Mouse (Mus musculus) CH12.LX (cell line): Measurements from ENCODE around the gene Ccdc69. TPM values are rescaled to one million over a fixed set of nuclear protein-coding genes. Genes with fewer than 3 reads are reported as not detected.

Experiments used
- DNase-seq: peaks from one replicate; pipeline ENCODE4 v3.0.0-alpha.2; 2013; ENCODE audit errors: extremely low read depth
- H3K27ac ChIP-seq: 2 replicates; pipeline ENCODE4 v1.5.1; 2012; ENCODE audit warnings: low read depth, mild to moderate bottlenecking, control low read depth, moderate library complexity; ENCODE audit not compliant: insufficient read depth
- H3K27me3 ChIP-seq: replicated peaks from 2 replicates; pipeline ENCODE3; 2012; ENCODE audit warnings: inconsistent platforms
- H3K36me3 ChIP-seq, 2 experiments: replicated peaks in 1 of 2; 2 replicates each; pipeline versions ENCODE3 to v1.6.1; 2012; ENCODE audit warnings: inconsistent platforms in 1 of 2, low read length in 1 of 2, mild to moderate bottlenecking in 1 of 2, mixed read lengths in 1 of 2, moderate library complexity in 1 of 2; ENCODE audit not compliant: control insufficient read depth in 1 of 2, insufficient read depth in 1 of 2
- H3K4me1 ChIP-seq, 2 experiments: 2 replicates each; pipeline ENCODE4 v1.6.1; 2012; ENCODE audit warnings: inconsistent platforms in 1 of 2, moderate library complexity in 1 of 2; ENCODE audit not compliant: insufficient read depth in 2 of 2, control insufficient read depth in 1 of 2
- H3K4me2 ChIP-seq: 2 replicates; pipeline ENCODE4 v1.6.1; 2012; ENCODE audit warnings: low read depth, mild to moderate bottlenecking, control low read depth; ENCODE audit not compliant: poor library complexity, insufficient read depth, severe bottlenecking
- H3K4me3 ChIP-seq, 3 experiments: fragments of 150-350 bp in 1 of 3; sonication (generic) in 1 of 3; replicated peaks in 1 of 3; 2 replicates each; pipeline versions ENCODE3 to v1.5.1; 2011 to 2012; ENCODE audit warnings: low read depth in 2 of 3, low read length in 2 of 3, mild to moderate bottlenecking in 2 of 3, moderate library complexity in 2 of 3, control low read depth in 1 of 3, improper control_type of control experiment in 1 of 3, inconsistent platforms in 1 of 3, mixed read lengths in 1 of 3; ENCODE audit not compliant: poor library complexity in 1 of 3
- H3K79me2 ChIP-seq: replicated peaks from 2 replicates; pipeline ENCODE4 v1.6.1; 2012; ENCODE audit warnings: mild to moderate bottlenecking, moderate library complexity; ENCODE audit not compliant: control insufficient read depth, poor library complexity, insufficient read depth, severe bottlenecking; ENCODE audit errors: extremely low read depth
- H3K9ac ChIP-seq: 2 replicates; pipeline ENCODE4 v1.6.1; 2012; ENCODE audit warnings: low read depth, mild to moderate bottlenecking, control low read depth, moderate library complexity; ENCODE audit not compliant: insufficient read depth
- H3K9me3 ChIP-seq: replicated peaks from 2 replicates; pipeline ENCODE3; 2012; ENCODE audit warnings: low read length, inconsistent platforms, mixed read lengths
- BHLHE40 ChIP-seq: IDR thresholded peaks from 2 replicates; pipeline ENCODE4 v1.6.1; 2011; ENCODE audit warnings: mild to moderate bottlenecking, low read depth, low read length, improper control_type of control experiment
- CHD1 ChIP-seq: IDR thresholded peaks from 2 replicates; pipeline ENCODE4 v1.6.1; 2012; ENCODE audit warnings: low read depth, low read length, improper control_type of control experiment, inconsistent platforms
- CHD2 ChIP-seq: IDR thresholded peaks from 2 replicates; pipeline ENCODE4 v1.6.1; 2011; ENCODE audit warnings: low read length, improper control_type of control experiment
- CTCF ChIP-seq, 2 experiments: IDR thresholded peaks in 1 of 2; conservative IDR thresholded peaks in 1 of 2; 2 replicates each; pipeline ENCODE4 v1.5.1; 2011 to 2012; ENCODE audit warnings: low read depth in 2 of 2, low read length in 2 of 2, improper control_type of control experiment in 1 of 2, inconsistent platforms in 1 of 2, mild to moderate bottlenecking in 1 of 2, moderate library complexity in 1 of 2
- GABPA ChIP-seq: IDR thresholded peaks from 2 replicates; pipeline ENCODE4 v1.6.1; 2012; ENCODE audit warnings: low read depth, low read length, improper control_type of control experiment, inconsistent platforms; ENCODE audit not compliant: insufficient replicate concordance
- HCFC1 ChIP-seq: IDR thresholded peaks from 2 replicates; pipeline ENCODE4 v1.6.1; 2012; ENCODE audit warnings: low read depth, mild to moderate bottlenecking, inconsistent platforms, low read length, improper control_type of control experiment
- IRF4 ChIP-seq: IDR thresholded peaks from 2 replicates; pipeline ENCODE4 v1.6.1; 2014; ENCODE audit warnings: low read depth, mild to moderate bottlenecking, inconsistent platforms, low read length, improper control_type of control experiment
- JUN ChIP-seq: IDR thresholded peaks from 2 replicates; pipeline ENCODE4 v1.6.1; 2011; ENCODE audit warnings: low read depth, mild to moderate bottlenecking, low read length, improper control_type of control experiment, moderate library complexity; ENCODE audit not compliant: insufficient read depth
- JUND ChIP-seq: conservative IDR thresholded peaks from 2 replicates; pipeline ENCODE4 v1.6.1; 2011; ENCODE audit warnings: low read depth, low read length, improper control_type of control experiment
- MAFK ChIP-seq: IDR thresholded peaks from 2 replicates; pipeline ENCODE4 v1.6.1; 2011; ENCODE audit warnings: low read length, improper control_type of control experiment; ENCODE audit not compliant: insufficient replicate concordance
- MAX ChIP-seq: IDR thresholded peaks from 2 replicates; pipeline ENCODE4 v1.6.1; 2011; ENCODE audit warnings: low read length, improper control_type of control experiment
- MEF2A ChIP-seq: IDR thresholded peaks from 2 replicates; pipeline ENCODE4 v1.6.1; 2014; ENCODE audit warnings: low read depth, mild to moderate bottlenecking, inconsistent platforms, low read length, improper control_type of control experiment, borderline replicate concordance
- MXI1 ChIP-seq: IDR thresholded peaks from 2 replicates; pipeline ENCODE4 v1.6.1; 2011; ENCODE audit warnings: mild to moderate bottlenecking, low read depth, low read length, improper control_type of control experiment
- NELFE ChIP-seq: IDR thresholded peaks from 2 replicates; pipeline ENCODE4 v1.6.1; 2011; ENCODE audit warnings: low read depth, low read length, improper control_type of control experiment
- NRF1 ChIP-seq: IDR thresholded peaks from 2 replicates; pipeline ENCODE4 v1.6.1; 2014; ENCODE audit warnings: low read depth, mild to moderate bottlenecking, inconsistent platforms, low read length, improper control_type of control experiment, moderate library complexity
- POLR2A ChIP-seq: IDR thresholded peaks from 2 replicates; pipeline ENCODE4 v1.6.1; 2011; ENCODE audit warnings: low read depth, mild to moderate bottlenecking, improper control_type of control experiment, low read length
- POLR2AphosphoS2 ChIP-seq: IDR thresholded peaks from 2 replicates; pipeline ENCODE4 v1.6.1; 2011; ENCODE audit warnings: low read depth, low read length, improper control_type of control experiment
- RCOR1 ChIP-seq: conservative IDR thresholded peaks from 2 replicates; pipeline ENCODE4 v1.6.1; 2012; ENCODE audit warnings: low read depth, mild to moderate bottlenecking, inconsistent platforms, low read length, improper control_type of control experiment
- SMC3 ChIP-seq: IDR thresholded peaks from 2 replicates; pipeline ENCODE4 v1.6.1; 2011; ENCODE audit warnings: low read depth, low read length, improper control_type of control experiment
- USF1 ChIP-seq: IDR thresholded peaks from 2 replicates; pipeline ENCODE4 v1.6.1; 2014; ENCODE audit warnings: low read depth, mild to moderate bottlenecking, inconsistent platforms, low read length, improper control_type of control experiment
- ZC3H11A ChIP-seq: IDR thresholded peaks from 2 replicates; pipeline ENCODE4 v1.6.1; 2012; ENCODE audit warnings: low read depth, mild to moderate bottlenecking, inconsistent platforms, low read length, improper control_type of control experiment
- ZKSCAN1 ChIP-seq: IDR thresholded peaks from 2 replicates; pipeline ENCODE4 v1.6.1; 2012; ENCODE audit warnings: low read depth, inconsistent platforms, low read length, improper control_type of control experiment, borderline replicate concordance
- ZMIZ1 ChIP-seq: IDR thresholded peaks from 2 replicates; pipeline ENCODE4 v1.6.1; 2012; ENCODE audit warnings: low read depth, mild to moderate bottlenecking, inconsistent platforms, low read length, improper control_type of control experiment
- ZNF384 ChIP-seq: IDR thresholded peaks from 2 replicates; pipeline ENCODE4 v1.6.1; 2012; ENCODE audit warnings: low read depth, low read length, improper control_type of control experiment, inconsistent platforms
- dilution Hi-C: fragments of 300-500 bp; cut with MboI; formaldehyde crosslinking; loops from 2 replicates; pipeline ENCODE4 v1.14.3; 2020; ENCODE audit warnings: low sequenced_read_pairs; ENCODE audit not compliant: extremely low pct_unique_long_range_greater_than_20kb, extremely low pct_ligation_motif_present
- in situ Hi-C: fragments of 300-500 bp; cut with MboI; formaldehyde crosslinking; loops from 3 replicates; pipeline ENCODE4 v1.14.3; 2019; ENCODE audit warnings: low sequenced_read_pairs, low pct_ligation_motif_present, low pct_unique_long_range_greater_than_20kb, mixed read lengths
- polyA plus RNA-seq: library from polyadenylated mRNA; unstranded; fragments of >175 nt; gene quantifications from 2 replicates; pipeline ENCODE4 v1.2.1, GENCODE M21; 2012; ENCODE audit warnings: low read depth; ENCODE audit not compliant: insufficient read length
- total RNA-seq, 2 experiments: library from RNA; depleted of rRNA; stranded (reverse); fragments of 300-350 nt in 1 of 2; fragments of >200 nt in 1 of 2; gene quantifications; 2 replicates each; pipeline ENCODE4 v1.2.3; 2012 to 2014

Ccdc69 gene
- total and polyA plus RNA-seq, 3 experiments: 0.27 to 4.3 (median 0.61) TPM

GRCm38 (mm10) chr11:55109521-55110300 is 31.8 kb upstream of the Ccdc69 start:
- H3K4me1 ChIP-seq: peaks cover 10 to 31% of the 10 kb centered on the region in 2 experiments
- DNase-seq: no peak
- H3K27ac ChIP-seq: no peak overlapping the region
- H3K9ac ChIP-seq: no peak overlapping the region
- H3K4me3 ChIP-seq: no peak overlapping the region
- H3K4me2 ChIP-seq: no peak overlapping the region
- dilution Hi-C loops: no loop called here
- peaks cover 25 to 61% of the 10 kb centered on the region in 2 experiments for H3K36me3 ChIP-seq
- TF ChIP-seq SMC3 (no peak), JUN (no peak), CTCF (conservative IDR thresholded peaks at IDR 0.05 in 1 of 2, IDR thresholded peaks at IDR 0.05 in 1 of 2; ENCODE audit: low read depth in 2 of 2, low read length in 2 of 2) (no peak)
- no peaks in the 10 kb centered on the region for H3K79me2 ChIP-seq
- H3K27me3 ChIP-seq: no peaks in the 10 kb centered on the region
- in situ Hi-C loops: no loop called here
- H3K9me3 ChIP-seq: no peaks in the 10 kb centered on the region

GRCm38 (mm10) chr11:55106636-55107035 is 28.7 kb upstream of the Ccdc69 start:
- in situ Hi-C loops: no loop called here
- Histone ChIP-seq H3K27me3 (no peaks in the 10 kb centered on the region), H3K27ac (no peak overlapping the region)

GRCm38 (mm10) chr11:55105389-55105788 is 27.5 kb upstream of the Ccdc69 start:
- no peaks in the 10 kb centered on the region for H3K27me3 ChIP-seq
- H3K36me3 ChIP-seq: peaks cover 30 to 83% of the 10 kb centered on the region in 2 experiments
- dilution Hi-C loops: no loop called here
- no peak overlapping the region for H3K27ac ChIP-seq
- H3K4me2 ChIP-seq: no peak overlapping the region
- no peak for DNase-seq
- H3K79me2 ChIP-seq: no peaks in the 10 kb centered on the region
- H3K9ac ChIP-seq: no peak overlapping the region
- no peaks in the 10 kb centered on the region for H3K9me3 ChIP-seq
- TF ChIP-seq SMC3: no peak
- no peak for TF ChIP-seq GABPA
- no peak for TF ChIP-seq NRF1
- no peak for TF ChIP-seq MXI1
- TF ChIP-seq IRF4: no peak
- TF ChIP-seq JUND: no peak
- no peak for TF ChIP-seq NELFE
- no peak for TF ChIP-seq RCOR1
- no peak for TF ChIP-seq CTCF (conservative IDR thresholded peaks at IDR 0.05 in 1 of 2, IDR thresholded peaks at IDR 0.05 in 1 of 2; ENCODE audit: low read depth in 2 of 2, low read length in 2 of 2)
- no peak for TF ChIP-seq MAX
- TF ChIP-seq CHD1: no peak
- TF ChIP-seq ZNF384: no peak
- TF ChIP-seq, all 38 proteins: peak for 0
- in situ Hi-C loops: no loop called here
- peaks cover 0 to 34% of the 10 kb centered on the region in 2 experiments; a peak in 2 of 4 replicates for H3K4me1 ChIP-seq
- H3K4me3 ChIP-seq: no peak overlapping the region

More at GRCm38 (mm10) chr11:55106636-55107035, 28.7 kb upstream of the Ccdc69 start:
- H3K36me3 ChIP-seq: peaks cover 31 to 83% of the 10 kb centered on the region in 2 experiments
- DNase-seq: no peak
- H3K79me2 ChIP-seq: no peaks in the 10 kb centered on the region
- peaks cover 0 to 26% of the 10 kb centered on the region in 2 experiments; a peak in 2 of 4 replicates for H3K4me1 ChIP-seq
- H3K9ac ChIP-seq: no peak overlapping the region
- H3K4me2 ChIP-seq: no peak overlapping the region
- no peak for TF ChIP-seq GABPA
- no peak for TF ChIP-seq IRF4
- no peak for TF ChIP-seq ZMIZ1
- TF ChIP-seq BHLHE40: no peak
- no peak for TF ChIP-seq USF1
- no peak for TF ChIP-seq ZKSCAN1
- no peak for TF ChIP-seq JUN
- no peak for TF ChIP-seq SMC3
- TF ChIP-seq CHD2: no peak
- TF ChIP-seq POLR2AphosphoS2: no peak
- no peak for TF ChIP-seq HCFC1
- no peak for TF ChIP-seq POLR2A
- TF ChIP-seq MAFK: no peak
- TF ChIP-seq MAX: no peak
- TF ChIP-seq RCOR1: no peak
- TF ChIP-seq MEF2A: no peak
- TF ChIP-seq ZC3H11A: no peak
- no peak overlapping the region for H3K4me3 ChIP-seq
- no peaks in the 10 kb centered on the region for H3K9me3 ChIP-seq
- dilution Hi-C loops: no loop called here
